Mouse (Mus musculus) embryonic facial prominence, embryonic 12.5 days (tissue): Measurements from ENCODE around the gene Cdhr5. TPM values are rescaled to one million over a fixed set of nuclear protein-coding genes. Genes with fewer than 3 reads are reported as not detected.

Source experiments
- ATAC-seq: fragments of 200-750 bp; cut with Nextera tagmentation; 2 replicates; pipeline ENCODE4 v1.8.0; 2017; ENCODE audit not compliant: insufficient number of reproducible peaks, insufficient read depth, low FRiP score, low TSS enrichment
- H3K27ac ChIP-seq: fragments of 300-500 bp; sonication (generic); 2 replicates; pipeline ENCODE4 v1.5.1; 2016; ENCODE audit warnings: mild to moderate bottlenecking
- H3K27me3 ChIP-seq: fragments of 300-500 bp; sonication (generic); 2 replicates; pipeline ENCODE4 v1.6.1; 2016; ENCODE audit warnings: mild to moderate bottlenecking, moderate library complexity
- H3K36me3 ChIP-seq: fragments of 300-500 bp; sonication (generic); 2 replicates; pipeline ENCODE4 v1.6.1; 2016; ENCODE audit warnings: mild to moderate bottlenecking
- H3K4me1 ChIP-seq: fragments of 300-500 bp; sonication (generic); 2 replicates; pipeline ENCODE4 v1.6.1; 2016
- H3K4me2 ChIP-seq: fragments of 300-500 bp; sonication (generic); replicated peaks from 2 replicates; pipeline ENCODE4 v1.6.1; 2016; ENCODE audit warnings: mild to moderate bottlenecking, moderate library complexity
- H3K4me3 ChIP-seq: fragments of 300-500 bp; sonication (generic); 2 replicates; pipeline ENCODE4 v1.5.1; 2016; ENCODE audit warnings: mild to moderate bottlenecking
- H3K9ac ChIP-seq: fragments of 300-500 bp; sonication (generic); 2 replicates; pipeline ENCODE4 v1.6.1; 2016; ENCODE audit warnings: mild to moderate bottlenecking, moderate library complexity
- H3K9me3 ChIP-seq: fragments of 300-500 bp; sonication (generic); 2 replicates; pipeline ENCODE4 v1.6.1; 2016; ENCODE audit warnings: mild to moderate bottlenecking, moderate library complexity
- WGBS: fragments of 180-500 bp; shearing (Covaris S2); methylation state at CpG from one replicate; pipeline ENCODE4 v1.1.7; 2016; 5-methylcytosine and 5-hydroxymethylcytosine counted together
- microRNA counts: library from miRNA; unstranded; fragments of <30 nt; microRNA quantifications from one replicate; lab custom pipeline; 2017
- microRNA-seq: library from miRNA; unstranded; fragments of <30 nt; microRNA quantifications from one replicate; pipeline ENCODE4, GENCODE M21; 2017
- polyA plus RNA-seq: library from polyadenylated mRNA; unstranded; fragments of >200 nt; fragmentation: Nextera tagmentation; extraction: Ambion mirVana; gene quantifications from 2 replicates; pipeline ENCODE4 v1.2.1, GENCODE M21; 2016

Gene Cdhr5
- polyA plus RNA-seq, 1 experiment from 2014 or later, result not detected

- Histone ChIP-seq H3K36me3 (peaks cover 15% of the 10 kb centered on the region), H3K4me2 (peak overlapping the region; percentile 95), H3K27ac (0 out of 2 replicates have a peak overlapping the region, but pooled peaks have one; percentile 23), H3K27me3 (no peaks in the 10 kb centered on the region), H3K9me3 (no peaks in the 10 kb centered on the region), H3K9ac (no peak overlapping the region), H3K4me3 (peak overlapping the region; percentile 52; the same call in 1 of the 2 replicates), H3K4me1 (peaks cover 34% of the 10 kb centered on the region)
- 83% methylated on average over 1 of the region's 1 CpGs for WGBS
- ATAC-seq, result no peak
Observed at GRCm38 (mm10) chr7:141220377-141220776, 56.2 kb downstream of the Cdhr5 start.

- Histone ChIP-seq H3K4me2 (no peak overlapping the region), H3K4me1 (peaks cover 40% of the 10 kb centered on the region), H3K27me3 (no peaks in the 10 kb centered on the region), H3K9ac (no peak overlapping the region), H3K4me3 (no peak overlapping the region), H3K36me3 (peaks cover 15% of the 10 kb centered on the region), H3K9me3 (no peaks in the 10 kb centered on the region), H3K27ac (no peak overlapping the region)
- 88% methylated on average over 1 of the region's 1 CpGs for WGBS
- ATAC-seq, result no peak
Observed at GRCm38 (mm10) chr7:141219558-141220099, 57.0 kb downstream of the Cdhr5 start.

MicroRNA genes within 50 kb of the gene (microRNA counts, 519-probe panel; counts per million panel counts)
- microRNA mmu-miR-210 (lab: Ali Mortazavi, UCI), result 5,033 counts per million, percentile 86 among the panel's probes with 10 or more counts

Small RNA genes lying within 50 kb of the gene (microRNA-seq; reads per million reads assigned to microRNA genes)
- gene Mir210, result 525 reads per million, percentile 69 among the genes with 10 or more reads in this experiment

Other genes starting within 250 kb of the Cdhr5 start
- gene Gm17387, start 247.7 kb downstream of the Cdhr5 start, polyA plus RNA-seq, result not detected in 2 replicates
- 35.2 and 39.2 TPM in 2 replicates for gene B4galnt4, start 215.7 kb downstream of the Cdhr5 start, polyA plus RNA-seq
- gene Pkp3, start 198.6 kb downstream of the Cdhr5 start, polyA plus RNA-seq, result 13.3 and 16.2 TPM in 2 replicates
- gene Sigirr, start 176.2 kb downstream of the Cdhr5 start, polyA plus RNA-seq, result 1.9 and 3.0 TPM in 2 replicates
- 2.2 and 2.5 TPM in 2 replicates for gene Ano9, start 159.0 kb downstream of the Cdhr5 start, polyA plus RNA-seq
- gene Ptdss2, start 154.4 kb downstream of the Cdhr5 start, polyA plus RNA-seq, result 82.2 and 84.7 TPM in 2 replicates
- gene Rnh1, start 103.9 kb downstream of the Cdhr5 start, polyA plus RNA-seq, result 87.9 and 88.1 TPM in 2 replicates
- 91.0 and 111 TPM in 2 replicates for gene Hras, start 82.8 kb downstream of the Cdhr5 start, polyA plus RNA-seq
- gene Lrrc56, start 82.6 kb downstream of the Cdhr5 start, polyA plus RNA-seq, result 12.1 and 13.4 TPM in 2 replicates
- 3.9 TPM in 2 replicates for gene Lmntd2, start 62.7 kb downstream of the Cdhr5 start, polyA plus RNA-seq
- 38.6 and 42.3 TPM in 2 replicates for gene Rassf7, start 60.9 kb downstream of the Cdhr5 start, polyA plus RNA-seq
- 87.1 and 99.9 TPM in 2 replicates for gene Phrf1, start 48.0 kb downstream of the Cdhr5 start, polyA plus RNA-seq
- 0.99 and 1.1 TPM in 2 replicates for gene Irf7, start 10.3 kb downstream of the Cdhr5 start, polyA plus RNA-seq
- 4.0 and 5.0 TPM in 2 replicates for gene Sct, start 2.3 kb upstream of the Cdhr5 start, polyA plus RNA-seq
- 1.7 and 2.3 TPM in 2 replicates for gene Drd4, start 15.2 kb upstream of the Cdhr5 start, polyA plus RNA-seq
- 75.4 and 83.4 TPM in 2 replicates for gene Deaf1, start 50.9 kb upstream of the Cdhr5 start, polyA plus RNA-seq
- gene Tmem80, start 51.0 kb upstream of the Cdhr5 start, polyA plus RNA-seq, result 54.3 and 56.7 TPM in 2 replicates
- 5.6 and 5.7 TPM in 2 replicates for gene Eps8l2, start 62.1 kb upstream of the Cdhr5 start, polyA plus RNA-seq
- gene Taldo1, start 115.4 kb upstream of the Cdhr5 start, polyA plus RNA-seq, result 303 and 306 TPM in 2 replicates
- gene Gatd1, start 137.3 kb upstream of the Cdhr5 start, polyA plus RNA-seq, result 62.2 and 68.5 TPM in 2 replicates
- gene Cend1, start 152.7 kb upstream of the Cdhr5 start, polyA plus RNA-seq, result 7.4 and 10.4 TPM in 2 replicates
- 39.2 and 41.9 TPM in 2 replicates for gene Slc25a22, start 161.1 kb upstream of the Cdhr5 start, polyA plus RNA-seq
- 14.9 and 15.0 TPM in 2 replicates for gene Pidd1, start 167.2 kb upstream of the Cdhr5 start, polyA plus RNA-seq
- gene Rplp2, start 170.6 kb upstream of the Cdhr5 start, polyA plus RNA-seq, result 1,180 and 1,203 TPM in 2 replicates
- gene Pnpla2, start 178.4 kb upstream of the Cdhr5 start, polyA plus RNA-seq, result 13.9 and 14.6 TPM in 2 replicates
- gene Cracr2b, start 184.3 kb upstream of the Cdhr5 start, polyA plus RNA-seq, result 12.8 and 13.3 TPM in 2 replicates
- 17.0 and 19.6 TPM in 2 replicates for gene Cd151, start 190.6 kb upstream of the Cdhr5 start, polyA plus RNA-seq
- gene Polr2l, start 198.3 kb upstream of the Cdhr5 start, polyA plus RNA-seq, result 66.2 and 68.9 TPM in 2 replicates
- 36.8 and 43.3 TPM in 2 replicates for gene Tspan4, start 198.5 kb upstream of the Cdhr5 start, polyA plus RNA-seq